Mouse (Mus musculus) embryonic stem cell, embryonic (primary cell): ENCODE data around the gene Atp12a.

Source experiments
- CTCF ChIA-PET, 4 experiments: fragments of 300-600 bp in 2 of 4; fragments of 350-600 bp in 2 of 4; sonication (Branson Sonifier 250); formaldehyde crosslinking; loops; one replicate each; lab custom pipeline; 2022; ENCODE audit warnings: inconsistent platforms in 2 of 4; lab: Charles Lee
- POLR2A ChIA-PET, 4 experiments: fragments of 300-600 bp in 2 of 4; fragments of 350-600 bp in 2 of 4; sonication (Branson Sonifier 250); formaldehyde crosslinking; loops; one replicate each; lab custom pipeline; 2022; ENCODE audit warnings: antibody characterized with exemption in 4 of 4, inconsistent platforms in 1 of 4; lab: Charles Lee

The Atp12a gene

DNA sequence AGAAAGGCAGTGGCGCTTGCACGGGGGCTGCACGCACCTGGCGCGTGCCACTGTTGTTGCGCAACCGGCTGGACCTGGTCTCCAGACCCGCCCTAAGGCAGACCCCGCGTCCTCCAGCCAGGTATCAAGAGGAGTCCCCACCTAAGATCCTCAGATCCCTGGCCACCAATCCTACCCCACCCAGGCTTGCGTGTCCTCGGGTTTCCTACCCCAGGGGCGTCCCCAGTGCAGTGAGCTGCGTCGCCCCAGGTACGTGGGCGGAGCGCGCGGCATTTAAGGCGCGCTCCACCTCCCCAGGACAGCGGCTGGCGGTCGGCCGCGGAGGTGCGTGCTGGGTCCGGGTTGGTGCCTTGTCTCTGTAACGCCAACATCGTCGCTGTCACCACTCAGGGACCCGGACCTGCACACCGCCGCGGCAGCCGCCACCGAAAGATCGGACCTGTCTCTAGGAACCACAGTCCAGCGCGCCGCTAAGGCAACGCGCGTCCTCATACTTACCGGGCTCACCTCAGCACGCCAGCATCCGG lies at the start of gene Atp12a:
Gene Atp12a (plus strand): TSS at position 358 of the 527 bp plus-strand sequence.
- ChIA-PET POLR2A (interaction anchor here in 2 of 4 experiments (1.0 to 1.7 kb wide), 4 partner anchors 11 to 23 kb away, joined by 3 to 6 read pairs (median 4); no protein-coding TSS in a partner anchor), CTCF (interaction anchor here (0.6 to 2.8 kb wide), 7 partner anchors 11 to 234 kb away, joined by 3 to 14 read pairs (median 6); no protein-coding TSS in a partner anchor)

DNA sequence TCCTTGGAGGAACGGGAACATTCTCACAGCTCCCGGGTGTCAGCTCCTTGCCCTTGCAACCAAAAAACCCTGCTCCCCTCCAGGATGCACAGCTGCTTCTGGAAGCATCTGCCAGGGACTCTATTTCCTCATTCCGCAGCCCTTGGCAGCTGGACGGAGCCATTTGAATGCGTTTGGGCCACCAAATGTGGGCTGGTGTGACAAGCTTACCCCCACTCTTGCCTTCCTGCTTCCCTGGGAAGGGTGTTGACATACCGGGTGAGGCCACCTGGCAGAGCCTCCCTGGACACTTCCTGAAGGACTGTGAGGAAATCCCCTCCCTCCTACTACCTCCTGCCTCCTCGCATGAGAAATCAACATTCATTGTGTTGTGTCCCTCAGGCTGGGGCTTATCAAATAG lies 49.3 kb upstream of the Atp12a start:
- CTCF ChIA-PET = interaction anchor here in 3 of 4 experiments (1.3 to 2.0 kb wide), 7 partner anchors 17 to 138 kb away, joined by 3 to 15 read pairs (median 8); no protein-coding TSS in a partner anchor
- POLR2A ChIA-PET = no interaction called here

DNA sequence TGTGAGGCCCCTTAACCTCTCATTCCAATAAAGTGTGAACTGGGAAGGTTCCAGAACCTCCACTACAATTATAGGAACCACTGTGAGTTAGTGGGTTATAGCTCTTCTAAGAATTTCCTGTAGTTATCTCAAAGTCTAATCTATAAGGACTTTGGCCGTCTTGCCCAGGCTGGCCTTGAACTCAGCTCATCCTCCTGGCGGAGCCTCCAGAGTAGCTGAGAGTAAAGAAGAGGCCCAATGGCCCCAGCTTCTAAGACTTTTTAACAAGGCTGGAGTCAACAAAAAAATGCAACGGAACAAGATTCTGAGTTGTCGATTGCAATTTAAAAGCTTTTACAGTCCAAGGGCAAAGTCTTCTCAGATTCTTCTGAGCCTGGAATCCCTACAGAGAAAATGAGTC lies 48.5 kb upstream of the Atp12a start:
- CTCF ChIA-PET = interaction anchor here in 1 of 4 experiments (1.3 kb wide), 1 partner anchor 35 kb away, joined by 7 read pairs; no protein-coding TSS in a partner anchor
- POLR2A ChIA-PET = no interaction called here

DNA sequence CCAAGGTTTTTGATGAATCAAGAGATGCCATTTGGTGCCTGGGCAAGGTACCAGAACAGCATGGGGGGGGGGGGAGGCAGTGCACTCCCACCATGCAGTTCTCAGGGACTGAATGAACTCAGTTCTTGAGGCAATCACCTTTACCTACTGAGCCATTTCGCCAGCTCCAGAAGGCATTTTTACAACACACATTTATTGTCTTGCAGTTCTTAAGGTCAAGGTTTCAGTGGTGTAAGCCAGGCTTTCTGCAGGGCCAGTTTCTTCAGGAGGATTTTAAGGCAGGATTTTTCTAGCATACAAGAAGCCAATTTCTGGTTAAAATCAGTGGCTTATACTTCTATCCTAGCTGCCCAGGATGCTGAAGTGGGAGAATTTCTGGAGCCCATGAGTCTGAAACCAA lies 41.9 kb upstream of the Atp12a start:
- POLR2A ChIA-PET = no interaction called here

DNA sequence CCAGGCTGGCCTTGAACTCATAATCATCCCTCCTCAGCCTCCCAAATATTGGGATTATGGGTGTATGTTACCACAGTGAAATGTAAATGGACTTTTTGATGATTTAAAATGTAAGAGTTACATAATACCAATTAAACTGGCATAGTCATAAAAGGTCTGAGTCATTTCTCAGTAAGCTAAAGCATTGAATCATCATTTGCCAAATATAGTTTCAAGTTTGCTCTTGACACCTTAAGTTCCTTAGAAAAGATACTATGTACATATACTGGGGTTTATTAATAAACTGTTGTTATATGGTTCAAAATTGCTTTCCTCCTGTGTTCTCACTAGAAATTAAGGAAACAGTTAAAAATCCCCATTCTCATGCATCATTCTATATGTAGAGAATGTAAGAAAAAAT lies 39.8 kb upstream of the Atp12a start:
- ChIA-PET POLR2A (interaction anchor here in 1 of 4 experiments (0.6 kb wide), 1 partner anchor 10 kb away, joined by 3 read pairs; no protein-coding TSS in a partner anchor), CTCF (no interaction called here)

More for the DNA sequence above, 41.9 kb upstream of the Atp12a start:
- CTCF ChIA-PET = interaction anchor here in 2 of 4 experiments (0.9 to 1.4 kb wide), 2 partner anchors 9 to 29 kb away, joined by 4 to 5 read pairs; no protein-coding TSS in a partner anchor

DNA sequence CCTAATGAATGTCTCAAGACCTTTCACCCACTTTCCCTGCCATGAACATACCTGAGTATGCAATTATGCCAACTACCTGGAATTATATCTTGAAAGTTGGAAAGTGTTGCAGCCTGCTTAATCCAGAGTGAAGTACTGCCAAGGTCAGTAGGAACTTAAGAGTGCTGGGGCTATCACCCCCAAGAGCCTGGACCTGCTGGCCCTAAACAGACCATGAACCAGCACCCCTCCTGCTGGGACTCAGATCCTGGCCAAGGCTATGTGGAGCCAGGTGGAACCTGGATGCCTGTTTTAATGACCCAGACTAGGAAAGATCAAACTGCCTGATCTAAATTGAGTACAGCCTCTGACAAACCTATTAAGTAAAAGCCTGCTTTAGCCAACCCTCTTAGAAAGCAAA lies 31.2 kb upstream of the Atp12a start:
- POLR2A ChIA-PET = no interaction called here
- CTCF ChIA-PET = interaction anchor here in 2 of 4 experiments (0.6 to 0.7 kb wide), 2 partner anchors 18 to 32 kb away, joined by 3 to 4 read pairs; no protein-coding TSS in a partner anchor

DNA sequence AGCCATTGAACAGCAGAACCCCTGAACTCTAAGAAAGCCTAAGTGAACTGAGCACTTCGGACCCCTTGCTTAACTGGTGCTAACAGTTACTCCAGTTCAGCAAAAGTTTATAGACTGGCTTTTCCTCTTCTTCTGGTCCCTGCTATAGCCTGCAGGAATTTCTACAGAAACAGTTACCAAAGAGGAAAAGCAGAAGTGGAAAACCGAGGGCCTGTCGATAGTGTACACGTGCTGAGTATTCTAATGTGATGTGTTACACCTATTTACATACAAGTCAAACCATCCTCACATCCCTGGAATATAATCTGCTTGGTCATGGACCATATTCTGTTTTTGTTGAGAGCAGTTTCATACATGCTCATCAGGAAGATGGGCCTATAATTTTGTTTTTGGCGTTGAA lies 30.4 kb upstream of the Atp12a start:
- POLR2A ChIA-PET = no interaction called here
- CTCF ChIA-PET = no interaction called here

DNA sequence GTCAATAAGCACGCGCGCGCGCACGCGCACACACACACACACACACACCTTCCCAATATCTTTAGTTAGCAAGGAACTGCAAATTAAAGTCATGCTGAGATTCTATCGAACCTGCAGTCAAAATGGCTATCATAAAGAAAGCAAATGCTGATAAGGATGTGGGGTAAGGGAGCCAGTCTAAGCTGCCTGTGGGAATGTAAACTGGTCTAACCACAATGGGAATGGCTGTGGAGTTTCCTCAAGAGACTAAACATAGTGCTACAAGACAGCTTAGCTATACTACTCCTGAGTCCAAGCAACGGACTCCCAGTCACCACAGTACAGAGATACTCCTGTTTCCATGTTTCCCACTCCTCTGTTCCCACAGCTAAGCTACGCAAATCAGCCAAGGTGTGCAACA lies 28.8 kb upstream of the Atp12a start:
- ChIA-PET POLR2A (interaction anchor here in 3 of 4 experiments (0.5 to 1.3 kb wide), 3 partner anchors 16 to 542 kb away, joined by 3 to 4 read pairs (median 3); no protein-coding TSS in a partner anchor), CTCF (interaction anchor here in 2 of 4 experiments (1.5 to 1.7 kb wide), 2 partner anchors 16 to 132 kb away, joined by 3 to 6 read pairs; no protein-coding TSS in a partner anchor)

DNA sequence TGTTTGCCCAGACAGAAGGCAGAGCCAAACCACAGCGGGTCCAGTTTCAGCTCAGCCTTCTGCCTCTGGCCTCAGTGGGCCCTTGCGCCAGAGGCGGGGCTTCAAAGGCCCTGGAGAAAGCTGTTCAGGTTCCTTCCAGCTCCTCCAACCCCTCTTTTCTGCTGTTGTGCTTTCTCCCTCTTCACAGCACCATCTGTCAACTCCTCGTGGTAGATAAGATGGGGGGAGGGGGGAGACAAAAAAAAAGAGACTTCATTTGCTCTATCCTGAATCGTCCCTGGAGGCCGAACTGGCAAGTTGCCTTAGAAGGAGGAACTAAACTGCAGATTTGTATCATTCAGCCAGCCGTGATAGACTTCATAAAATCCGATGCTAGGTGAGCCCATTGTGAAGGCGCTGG lies 27.8 kb upstream of the Atp12a start:
- CTCF ChIA-PET = interaction anchor here (0.7 to 1.7 kb wide), 5 partner anchors 15 to 244 kb away, joined by 3 to 6 read pairs (median 3); no protein-coding TSS in a partner anchor

DNA sequence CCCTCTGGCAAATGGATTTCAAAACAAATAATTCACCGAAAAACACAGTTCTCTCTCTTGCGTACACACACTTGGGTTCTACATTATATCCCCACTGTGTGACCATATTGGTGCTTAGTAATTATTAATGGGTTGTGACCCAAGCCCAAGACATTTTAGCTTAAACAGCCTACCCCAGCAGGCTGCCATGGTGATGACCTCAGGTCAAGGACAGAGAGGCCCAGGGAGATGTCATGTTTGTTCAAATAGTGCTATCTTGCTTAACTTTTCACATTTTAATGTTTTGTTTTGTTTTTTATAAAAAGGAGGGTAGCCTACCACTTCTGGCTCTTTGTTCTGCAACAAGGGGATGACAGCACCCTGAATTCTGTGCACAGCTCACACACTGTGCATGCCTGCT lies 27.2 kb upstream of the Atp12a start:
- POLR2A ChIA-PET = no interaction called here

More for the DNA sequence above, 27.8 kb upstream of the Atp12a start:
- POLR2A ChIA-PET = no interaction called here

DNA sequence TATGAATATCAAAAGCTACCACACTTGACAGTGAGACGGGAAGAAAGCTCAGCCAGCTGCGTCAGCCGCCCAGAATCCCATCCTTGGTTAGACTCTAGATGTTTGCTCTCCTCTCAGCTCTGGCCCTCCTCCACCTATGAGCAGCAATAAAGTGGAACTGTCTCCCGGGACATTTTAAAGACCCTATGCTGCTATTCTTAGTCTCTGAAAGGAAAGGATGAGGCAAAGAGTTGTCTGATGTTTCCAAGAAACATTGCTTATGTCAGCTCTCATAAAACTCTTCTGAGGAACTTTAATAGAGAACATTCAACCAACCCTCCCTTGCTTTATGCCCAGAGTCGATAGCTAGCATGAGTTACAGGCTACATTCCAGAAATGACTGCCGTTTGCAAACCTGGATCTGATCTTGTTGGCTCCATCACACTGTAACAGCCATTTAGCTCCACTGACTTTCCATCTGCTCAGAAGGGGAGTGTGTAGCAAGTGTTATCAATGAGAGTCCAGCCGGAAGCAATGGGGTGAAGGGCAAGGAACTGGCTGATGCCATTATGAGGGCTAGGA lies 25.9 kb upstream of the Atp12a start:
- POLR2A ChIA-PET = interaction anchor here in 1 of 4 experiments (0.6 kb wide), 1 partner anchor 59 kb away, joined by 4 read pairs; no protein-coding TSS in a partner anchor
- CTCF ChIA-PET = interaction anchor here in 2 of 4 experiments (0.6 to 1.3 kb wide), 4 partner anchors 13 to 25 kb away, joined by 3 to 4 read pairs (median 3); no protein-coding TSS in a partner anchor

More for the DNA sequence above, 27.2 kb upstream of the Atp12a start:
- CTCF ChIA-PET = interaction anchor here in 2 of 4 experiments (0.7 to 0.8 kb wide), 2 partner anchors 14 to 243 kb away, joined by 3 read pairs; no protein-coding TSS in a partner anchor

DNA sequence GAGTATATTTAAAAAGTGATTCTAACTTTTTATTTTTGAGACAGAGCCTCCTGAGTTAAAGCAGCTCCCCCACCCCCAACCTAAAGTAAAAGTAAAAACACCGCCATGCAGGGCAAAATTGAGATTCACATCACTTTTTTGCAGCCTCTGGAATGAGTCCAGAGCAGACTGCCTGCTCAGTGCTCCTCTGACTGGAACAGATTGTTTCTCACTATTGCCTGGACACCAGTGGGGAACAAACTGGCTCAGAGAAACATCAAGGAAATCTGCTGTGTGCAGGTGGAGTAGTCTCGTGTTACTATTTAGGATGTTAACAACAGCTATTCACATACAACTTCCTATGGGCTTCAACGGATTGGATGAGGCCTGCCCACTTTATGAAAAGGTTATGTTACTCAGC lies 16.2 kb upstream of the Atp12a start:
- ChIA-PET CTCF (interaction anchor here in 1 of 4 experiments (0.6 kb wide), 1 partner anchor 44 kb away, joined by 3 read pairs; no protein-coding TSS in a partner anchor), POLR2A (no interaction called here)

DNA sequence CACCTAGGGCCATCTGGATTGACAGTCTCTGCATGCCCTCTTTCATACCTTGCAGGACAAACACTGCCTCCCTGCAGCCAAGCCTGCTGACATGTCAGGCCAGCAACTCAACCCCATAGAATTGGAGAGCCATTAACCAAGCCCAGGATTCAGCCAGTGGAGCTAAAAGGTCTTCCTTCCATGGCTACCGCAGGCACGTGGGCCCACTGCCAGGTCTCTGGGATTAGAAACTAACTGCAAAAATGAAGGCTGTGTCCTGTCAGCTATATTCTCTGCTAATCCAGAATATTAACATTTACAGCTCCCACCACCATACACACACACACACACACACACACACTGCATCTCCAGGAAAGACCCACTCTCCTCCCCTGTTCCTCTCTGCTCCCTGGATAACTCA lies 15.3 kb upstream of the Atp12a start:
- CTCF ChIA-PET = no interaction called here
- POLR2A ChIA-PET = no interaction called here

DNA sequence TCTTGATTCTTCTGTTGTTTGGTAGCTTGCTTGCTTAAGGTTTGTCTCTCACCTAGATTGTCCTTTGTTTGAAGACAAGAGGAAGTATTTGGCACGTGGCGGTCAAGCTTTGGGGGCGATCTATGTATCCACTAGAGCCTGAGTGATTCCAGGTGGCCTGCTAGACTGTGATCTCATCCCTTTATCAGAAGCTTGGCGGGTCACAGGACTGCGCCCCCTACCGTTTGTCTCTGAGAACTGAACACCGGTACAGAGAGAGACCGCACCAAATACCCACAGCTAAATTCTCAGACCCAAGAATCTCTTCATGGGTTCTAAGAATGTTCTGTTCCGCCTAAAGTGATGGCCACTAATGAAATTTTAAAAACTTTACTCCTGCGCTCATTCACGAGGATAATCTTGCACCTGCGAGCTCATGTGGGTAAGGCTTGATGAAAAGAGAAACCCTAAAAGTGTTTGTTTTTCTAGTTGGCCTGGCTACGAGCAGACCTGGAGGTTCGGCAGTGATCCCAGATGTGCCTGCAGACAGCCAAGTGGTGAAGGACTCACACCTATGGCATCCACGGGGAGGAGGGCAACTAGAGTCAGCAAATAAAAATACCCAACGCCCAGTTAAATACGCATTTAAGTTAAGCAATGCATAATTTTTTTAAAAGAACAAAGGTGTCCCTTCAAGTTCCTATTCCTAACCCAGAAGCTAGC lies 12.8 kb upstream of the Atp12a start:
- CTCF ChIA-PET = interaction anchor here (0.5 to 1.9 kb wide), 59 partner anchors 9 to 1011 kb away, joined by 3 to 19 read pairs (median 4); partner anchors contain the start of gene Atp12a (in 1 of the 4)
- POLR2A ChIA-PET = interaction anchor here in 3 of 4 experiments (0.6 to 1.2 kb wide), 9 partner anchors 9 to 67 kb away, joined by 3 to 13 read pairs (median 3); no protein-coding TSS in a partner anchor

DNA sequence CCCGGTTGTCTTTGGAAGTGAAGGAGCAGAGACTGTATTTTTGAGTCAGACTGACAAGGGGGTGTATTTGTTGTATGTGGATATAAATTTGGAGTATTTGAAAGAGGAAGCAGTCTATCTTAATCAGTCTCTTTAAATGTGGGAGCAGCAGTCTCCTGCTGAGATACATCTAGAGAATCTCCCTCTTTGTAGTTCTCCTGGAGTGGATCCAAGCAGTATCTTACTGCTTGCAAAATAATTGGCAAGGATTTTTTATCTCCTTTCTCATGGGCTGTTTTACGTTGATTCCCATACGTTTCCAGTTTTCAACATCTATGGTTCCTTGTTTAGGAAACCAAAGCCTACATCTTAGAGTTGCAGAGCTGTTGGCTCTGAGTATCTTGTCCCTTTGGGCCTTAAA lies 10.1 kb upstream of the Atp12a start:
- ChIA-PET CTCF (interaction anchor here in 1 of 4 experiments (0.6 kb wide), 1 partner anchor 255 kb away, joined by 3 read pairs; no protein-coding TSS in a partner anchor), POLR2A (no interaction called here)

DNA sequence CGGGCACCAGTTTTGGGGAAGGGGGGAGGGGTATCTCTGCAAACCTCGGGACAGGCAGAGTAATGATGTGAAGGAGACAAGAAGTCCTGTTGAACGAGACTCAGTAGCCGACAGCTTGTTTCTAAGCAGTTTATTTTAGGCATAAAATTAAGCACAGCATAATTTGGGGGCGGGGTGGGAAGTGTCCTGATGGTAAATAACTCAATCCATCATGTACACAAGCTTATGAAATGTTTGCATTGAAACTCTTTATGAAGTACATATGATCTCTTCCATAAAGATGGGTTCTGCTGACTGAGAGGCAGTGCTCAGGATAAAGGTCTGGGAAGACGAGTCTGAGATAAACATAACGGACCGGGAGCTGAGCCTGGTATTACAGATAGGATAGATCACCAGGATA lies 9.5 kb upstream of the Atp12a start:
- CTCF ChIA-PET = interaction anchor here in 1 of 4 experiments (0.6 kb wide), 1 partner anchor 256 kb away, joined by 3 read pairs; no protein-coding TSS in a partner anchor

DNA sequence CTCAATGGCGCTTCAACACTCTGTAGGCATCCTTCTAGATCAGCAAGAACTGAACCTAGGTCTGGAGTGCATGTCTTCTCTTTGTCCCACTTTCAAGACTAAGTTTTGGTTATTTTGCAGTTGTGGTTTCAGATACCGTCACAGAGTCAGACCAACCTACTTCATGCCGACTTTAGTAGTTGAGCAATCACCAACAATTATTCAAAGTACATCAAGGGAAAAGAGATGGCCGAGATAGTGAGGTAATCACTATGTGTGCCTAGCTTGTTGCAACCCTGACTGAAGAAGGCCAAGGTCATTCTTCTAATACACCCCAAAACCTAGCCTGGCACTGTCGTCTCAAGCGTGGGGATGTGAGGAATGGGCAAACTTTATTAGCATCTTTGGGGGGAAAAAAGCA lies 8.7 kb upstream of the Atp12a start:
- ChIA-PET CTCF (no interaction called here), POLR2A (no interaction called here)

More for the DNA sequence above, 9.5 kb upstream of the Atp12a start:
- POLR2A ChIA-PET = no interaction called here

DNA sequence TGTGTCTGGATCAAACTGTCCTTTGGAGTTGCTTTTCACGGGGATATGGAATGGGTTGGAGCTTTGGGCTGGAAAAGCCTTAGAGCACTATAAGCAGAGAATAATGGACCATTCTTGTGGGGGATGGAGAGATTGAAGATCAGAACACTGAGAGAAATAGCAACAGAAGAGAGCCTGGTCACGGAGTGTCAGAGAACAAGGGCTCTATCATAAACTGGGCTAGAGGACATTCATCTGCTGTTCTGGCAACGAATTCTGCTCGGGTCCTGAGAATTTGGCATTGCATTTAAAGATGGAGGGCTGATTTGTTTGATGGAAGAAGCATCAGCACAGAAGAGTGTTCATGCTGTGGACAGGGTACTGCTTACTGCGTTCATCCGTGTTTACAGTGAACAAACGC lies 6.4 kb upstream of the Atp12a start:
- POLR2A ChIA-PET = interaction anchor here in 1 of 4 experiments (0.6 kb wide), 1 partner anchor 33 kb away, joined by 6 read pairs; no protein-coding TSS in a partner anchor

More for the DNA sequence above, 6.4 kb upstream of the Atp12a start:
- CTCF ChIA-PET = no interaction called here
